Mouse (Mus musculus): Measurements from ENCODE around the gene Trpm4.

The Trpm4 gene

DNA sequence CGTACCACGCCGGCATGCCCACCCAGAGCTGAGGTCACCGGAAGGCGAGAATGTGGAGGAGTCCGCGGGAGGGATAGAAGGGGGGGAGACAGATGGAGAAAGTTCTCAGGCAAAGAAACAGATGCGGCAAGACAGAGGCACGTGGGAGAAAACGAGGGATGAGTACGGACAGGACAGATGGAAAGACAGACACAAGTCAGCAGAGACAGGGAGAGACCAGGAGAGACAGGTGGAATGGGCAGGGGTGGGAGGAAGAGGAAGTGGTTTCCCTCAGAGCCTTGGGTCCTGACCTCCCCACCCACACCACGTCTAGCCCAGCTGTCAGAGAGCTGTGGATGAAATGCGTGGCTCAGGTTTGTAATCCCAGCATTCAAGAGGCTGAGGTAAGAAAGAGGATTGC is 13.3 kb upstream of the Trpm4 start:
- no peak for DNase-seq

DNA sequence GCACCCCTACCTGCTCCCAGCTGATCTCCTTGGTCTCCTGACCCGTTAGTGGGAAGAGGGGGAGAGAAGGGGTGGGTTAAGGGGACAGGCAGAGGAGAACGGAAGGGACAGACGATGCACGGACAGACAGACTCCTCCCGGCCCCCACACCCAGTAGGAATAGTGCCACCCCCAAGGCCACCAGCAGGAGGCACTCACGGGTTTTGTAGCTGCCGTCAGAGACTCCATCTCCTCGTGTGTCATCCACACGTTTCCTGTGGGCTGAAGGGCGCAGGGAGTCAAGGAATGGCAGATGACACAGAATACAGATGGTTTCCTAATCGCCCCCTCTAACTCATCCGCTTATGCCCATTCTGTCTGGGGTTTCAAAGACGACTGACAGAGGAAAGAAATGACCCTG is 10.0 kb upstream of the Trpm4 start:
- DNase-seq = peak; percentile 33

DNA sequence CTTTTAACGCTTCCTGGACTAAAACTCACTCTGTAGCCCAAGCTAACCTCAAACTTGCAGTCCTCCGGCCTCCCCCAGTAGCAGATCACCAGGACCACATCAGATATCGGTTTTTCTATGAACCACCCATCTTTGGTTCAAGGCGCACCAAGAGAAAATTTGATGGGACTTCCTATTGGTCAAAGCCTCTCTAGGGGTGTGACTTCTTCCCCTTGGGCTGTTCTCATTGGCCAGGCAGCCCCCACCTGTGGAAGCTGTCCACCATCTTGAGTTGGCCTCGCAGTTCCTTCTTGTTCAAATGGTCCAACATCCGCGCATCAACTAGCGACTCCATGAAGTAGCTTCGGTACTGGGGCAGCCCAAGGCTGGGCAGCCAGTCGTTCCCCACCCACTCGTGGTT is 8.5 kb upstream of the Trpm4 start:
- peak; percentile 35 for DNase-seq

DNA sequence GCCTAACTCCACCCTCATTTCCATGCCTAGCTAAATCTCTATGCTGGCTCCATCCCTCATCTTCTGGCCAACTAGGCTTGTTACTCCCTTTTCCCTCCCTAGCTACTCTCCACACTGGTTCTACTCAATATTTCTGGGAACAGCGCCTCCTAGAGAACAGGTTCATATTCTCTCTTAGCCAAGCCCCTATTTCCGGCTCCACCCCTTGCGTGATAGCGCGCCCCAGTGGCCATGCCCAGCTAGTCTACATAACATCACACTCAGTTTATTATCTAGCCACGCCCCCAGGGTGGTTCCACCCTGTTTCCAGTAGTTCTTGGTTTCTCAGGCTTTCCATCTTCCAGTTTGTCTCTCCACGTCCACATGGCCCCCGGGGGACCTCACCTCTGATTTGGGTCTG is 7.7 kb upstream of the Trpm4 start:
- DNase-seq = peak; percentile 69

DNA sequence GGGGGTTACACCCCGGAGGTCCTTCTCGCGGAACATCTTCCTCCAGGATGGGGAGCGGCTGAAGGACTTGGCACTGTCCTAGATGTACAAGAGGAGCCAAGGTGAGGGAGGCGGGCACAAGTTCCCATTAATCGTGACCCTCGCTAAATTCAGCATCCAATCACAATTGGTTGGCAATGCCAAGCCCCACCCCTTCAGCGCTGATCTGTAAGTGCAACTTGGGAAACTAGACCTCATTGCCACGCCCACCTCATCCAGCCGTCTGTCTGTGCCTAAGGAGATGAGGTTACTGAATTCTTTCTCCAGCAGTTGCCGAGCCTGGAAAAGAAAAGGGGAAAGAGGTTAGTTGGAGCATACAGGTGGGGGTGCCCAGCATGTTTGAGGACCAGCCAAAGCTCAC is 7.1 kb upstream of the Trpm4 start:
- DNase-seq = peak; percentile 59

DNA sequence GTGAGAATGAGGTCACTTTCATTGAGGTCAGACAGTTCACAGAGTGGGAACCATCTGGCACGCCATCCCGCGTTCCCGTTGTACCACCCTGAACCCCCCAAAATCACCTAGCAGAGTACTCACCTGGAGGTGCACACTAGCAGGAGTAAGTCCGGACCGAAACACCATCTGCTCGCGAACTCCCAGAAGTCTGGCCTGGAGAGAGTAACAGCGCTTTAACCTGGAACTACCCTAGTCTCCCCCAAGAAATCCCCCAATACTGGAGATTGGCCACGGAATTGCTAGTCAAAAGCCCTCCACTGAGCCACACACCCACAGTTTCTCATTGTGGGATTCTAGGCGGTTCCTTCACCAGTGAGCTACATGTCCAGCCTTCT is 6.5 kb upstream of the Trpm4 start:
- no peak for DNase-seq

DNA sequence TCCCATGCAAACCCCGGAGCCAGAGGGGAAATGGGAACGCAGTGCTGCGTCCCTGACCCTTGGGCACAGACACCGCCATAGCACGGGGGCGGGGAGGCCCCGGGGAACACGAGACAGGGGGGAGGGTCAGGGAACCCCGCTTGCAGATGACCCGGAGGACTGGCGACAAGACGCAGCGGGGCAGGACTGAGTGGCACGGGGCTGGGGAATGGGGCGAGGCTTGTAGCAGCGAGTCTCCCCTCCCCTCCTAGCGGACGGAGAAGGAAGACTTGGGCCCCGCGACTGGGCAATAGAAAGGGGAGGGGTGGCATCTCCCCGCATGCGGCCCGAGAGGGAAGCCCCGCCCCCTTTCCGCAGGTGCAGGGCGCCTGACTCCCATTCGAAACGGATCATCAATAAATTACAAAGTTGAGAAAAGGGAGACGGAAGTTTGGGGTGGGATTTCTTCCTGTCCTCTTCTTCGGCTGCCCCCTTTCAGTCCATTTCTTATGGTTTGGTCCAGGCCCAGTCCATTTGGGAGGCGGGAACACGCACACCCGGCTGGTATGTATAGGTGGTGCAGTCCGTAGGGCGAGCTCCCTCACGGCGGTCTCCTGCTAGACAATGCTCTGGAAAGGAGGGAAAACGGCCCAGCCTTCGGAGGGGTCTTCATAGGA is 6.0 kb upstream of the Trpm4 start:
- DNase-seq = peak; percentile 78

DNA sequence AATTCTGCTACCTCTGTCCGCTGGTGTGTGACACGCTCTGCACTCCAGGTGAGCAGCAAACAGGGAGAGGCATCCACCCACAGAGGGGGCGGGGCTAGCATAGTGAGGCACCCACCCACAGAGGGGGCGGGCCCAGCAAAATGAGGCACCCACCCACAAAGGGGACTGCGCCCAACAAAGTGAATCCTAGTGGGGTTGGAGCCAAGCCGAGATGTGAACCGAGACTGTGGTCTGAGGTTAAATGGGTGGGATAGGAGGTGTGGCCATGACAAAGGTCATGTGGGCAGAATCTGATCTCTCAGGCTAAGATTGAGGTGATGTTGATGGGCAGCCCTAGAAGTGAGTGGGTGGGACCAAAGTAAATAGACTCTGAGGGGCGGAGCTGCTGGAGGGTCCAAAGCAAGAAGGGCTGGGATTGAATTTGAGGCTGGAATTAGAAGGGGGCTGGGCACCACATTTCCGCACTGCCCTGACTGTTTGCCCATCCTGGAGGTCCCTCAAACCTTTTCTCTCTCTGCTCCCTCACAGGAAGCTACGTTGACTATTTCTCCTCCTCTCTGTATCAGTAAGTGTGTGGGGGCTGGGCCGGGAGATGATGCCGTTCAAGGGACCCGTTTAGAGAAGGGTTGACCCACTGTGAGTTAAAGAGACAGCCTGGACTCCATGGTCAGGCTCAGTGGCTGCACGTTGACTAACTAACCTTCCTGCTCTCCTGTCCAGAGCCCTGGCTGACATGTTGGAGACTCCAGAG is 4.8 kb upstream of the Trpm4 start:
- DNase-seq = no peak

DNA sequence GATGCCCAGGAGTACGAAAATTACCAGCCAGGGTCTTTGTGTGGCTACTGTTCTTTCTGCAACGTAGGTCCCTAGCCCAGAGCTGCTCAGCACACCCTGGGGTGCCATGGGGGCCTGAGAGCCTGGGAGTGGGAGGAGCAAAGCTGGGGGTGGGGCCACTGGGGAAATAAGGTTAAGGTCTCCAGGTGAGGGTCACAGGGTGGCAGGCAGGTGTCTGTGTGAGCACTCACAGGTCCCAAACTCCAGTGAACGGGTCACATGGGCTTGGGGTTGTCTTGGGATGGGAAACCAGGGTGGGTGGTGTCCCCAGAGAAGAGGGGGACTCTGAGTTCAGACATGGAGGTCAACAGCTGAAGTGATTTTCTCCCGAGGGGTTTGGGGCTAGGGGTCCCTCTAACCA is 3.9 kb upstream of the Trpm4 start:
- no peak for DNase-seq

DNA sequence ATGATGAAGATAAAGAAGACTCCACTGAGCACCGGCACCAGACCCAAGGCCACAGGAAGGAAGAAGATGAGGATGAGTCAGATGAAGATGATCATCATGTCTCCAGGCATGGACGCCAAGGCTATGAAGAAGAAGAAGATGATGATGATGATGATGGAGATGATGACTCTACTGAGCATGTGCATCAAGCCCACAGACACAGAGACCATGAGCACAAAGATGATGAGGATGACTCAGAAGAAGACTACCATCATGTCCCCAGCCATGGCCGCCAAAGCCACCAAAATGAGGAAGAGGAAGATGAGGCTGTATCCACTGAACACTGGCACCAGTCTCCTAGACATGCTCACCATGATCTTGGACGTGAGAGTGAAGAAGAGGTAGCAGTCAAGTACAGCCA is 2.7 kb upstream of the Trpm4 start:
- DNase-seq = no peak

DNA sequence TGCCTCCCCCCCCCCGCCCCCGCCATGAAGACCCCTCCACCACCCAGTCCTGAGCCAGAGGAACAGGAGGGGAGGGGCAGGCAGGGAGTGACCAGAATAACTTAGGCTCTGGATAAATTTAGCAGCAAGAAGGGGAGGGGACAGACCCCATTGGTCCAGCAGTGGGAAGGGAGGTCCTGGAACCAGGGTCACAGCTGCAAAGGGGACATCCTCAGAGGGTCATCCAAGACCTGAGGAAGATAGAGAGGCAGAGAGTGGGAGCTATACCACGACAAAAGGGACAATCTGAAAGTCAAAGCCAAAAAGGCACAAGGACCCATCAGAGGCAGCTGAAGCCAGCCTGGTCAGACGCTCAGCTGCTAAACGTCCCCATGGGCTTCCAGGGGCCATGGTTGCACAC is 1.5 kb upstream of the Trpm4 start, which contains the start of gene Hrc:
Gene Hrc, plus strand, starts transcription at position 235 of the 400 bp plus-strand sequence.
- no peak for DNase-seq

DNA sequence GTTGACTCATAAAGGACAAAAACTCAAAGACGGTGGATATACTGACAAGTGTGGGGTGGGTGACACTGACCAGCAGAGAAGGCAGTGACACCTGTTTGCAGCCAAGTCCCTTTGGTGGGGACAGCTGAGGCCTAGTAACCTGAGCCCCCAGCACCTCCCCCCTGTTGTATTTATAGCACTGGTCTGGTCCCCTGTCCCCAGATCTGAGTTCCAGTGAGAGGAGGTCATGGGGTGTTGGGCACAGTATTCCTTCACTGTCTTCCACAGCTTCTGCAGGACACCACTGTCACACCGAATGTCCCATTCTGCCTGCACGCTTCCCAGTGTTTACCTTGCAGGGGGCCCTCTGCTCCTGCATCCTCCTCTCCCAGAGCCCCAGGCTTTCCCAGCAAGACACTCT is 1.0 kb upstream of the Trpm4 start:
- DNase-seq = no peak

DNA sequence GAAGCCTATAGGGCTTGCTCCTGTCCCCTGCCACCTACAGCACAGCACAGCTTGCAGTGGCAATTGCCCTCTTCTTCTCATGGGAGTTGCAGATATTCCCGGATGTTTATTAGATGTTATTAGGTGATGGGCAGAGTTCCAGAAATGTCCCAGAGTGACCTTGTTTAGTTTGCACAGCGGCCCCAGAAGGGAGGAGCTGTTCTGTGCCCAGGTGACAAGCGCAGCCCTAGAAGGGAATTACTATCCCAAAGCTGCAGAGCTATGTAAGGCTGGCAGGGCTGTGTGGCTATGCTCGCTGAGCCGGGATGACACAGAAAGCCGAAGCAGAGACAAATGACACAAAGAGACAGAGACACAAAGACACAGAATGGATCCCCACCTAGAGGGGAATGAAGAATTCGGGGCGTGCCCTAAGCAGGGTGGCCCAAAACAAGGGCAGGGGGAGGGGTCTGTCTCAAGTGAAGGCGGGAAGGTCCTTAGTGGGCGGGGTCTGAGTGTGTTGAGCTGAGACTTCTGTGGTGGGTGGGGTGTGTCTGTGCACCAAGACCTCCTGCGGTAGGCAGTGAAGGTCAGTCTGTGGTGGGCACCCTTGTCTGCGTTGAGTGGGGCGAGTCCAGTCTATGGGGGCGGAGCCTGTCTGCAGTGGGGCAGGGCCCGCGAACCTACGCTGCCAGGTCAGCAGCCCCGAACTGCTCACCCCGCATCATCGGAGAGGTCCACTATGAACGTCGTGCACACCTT is 725 bp downstream of the Trpm4 start:
- DNase-seq = peak; percentile 60

DNA sequence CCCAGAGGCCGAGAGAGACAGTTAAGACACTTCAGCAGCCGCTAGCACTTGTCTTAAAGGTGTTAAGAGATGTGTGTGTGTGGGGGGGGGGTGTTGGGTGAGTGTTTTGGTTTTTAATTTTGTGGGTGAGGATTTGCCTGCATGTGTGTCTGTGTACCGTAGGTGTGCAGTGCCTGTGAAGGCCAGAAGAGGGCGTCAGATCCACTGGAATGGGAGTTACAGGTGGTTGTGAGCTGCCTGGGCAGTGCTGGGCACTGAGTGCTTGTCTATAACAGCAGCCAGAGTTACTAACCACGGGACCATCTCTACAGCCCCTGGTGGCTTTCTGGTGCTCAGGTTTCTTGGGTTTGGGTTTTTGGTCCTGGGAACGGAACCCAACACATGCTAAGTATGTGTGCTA is 2.1 kb downstream of the Trpm4 start:
- DNase-seq = no peak

DNA sequence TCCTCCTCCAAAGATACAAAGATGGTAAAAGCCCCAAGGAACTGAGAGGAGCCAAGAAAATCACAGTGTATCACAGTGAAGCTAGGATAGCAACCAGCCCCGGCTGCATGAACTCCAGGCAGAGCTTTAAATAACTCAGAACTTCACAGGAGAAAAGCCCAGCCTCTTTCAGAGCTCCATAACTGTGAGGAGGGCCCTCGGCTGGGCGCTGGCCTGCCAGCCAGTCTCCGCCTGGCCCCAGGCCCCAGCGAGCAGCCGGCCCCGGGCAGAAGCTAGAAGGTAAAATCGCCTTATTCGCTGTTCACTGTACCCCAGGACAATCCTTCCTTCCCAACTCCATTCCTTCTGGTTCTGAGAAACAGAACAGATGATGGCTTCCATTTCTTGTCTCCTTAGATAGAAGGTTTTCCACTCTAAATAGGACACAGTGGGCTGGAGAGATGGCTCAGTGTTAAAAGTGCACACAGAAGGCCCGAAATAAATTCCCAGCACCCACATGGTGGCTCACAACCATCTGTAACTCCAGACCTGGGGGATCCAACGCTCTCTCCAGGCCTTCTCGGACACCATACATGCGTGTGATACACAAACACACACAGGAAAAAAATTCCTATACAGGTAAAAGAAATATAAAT is 4.6 kb downstream of the Trpm4 start:
- no peak for DNase-seq

DNA sequence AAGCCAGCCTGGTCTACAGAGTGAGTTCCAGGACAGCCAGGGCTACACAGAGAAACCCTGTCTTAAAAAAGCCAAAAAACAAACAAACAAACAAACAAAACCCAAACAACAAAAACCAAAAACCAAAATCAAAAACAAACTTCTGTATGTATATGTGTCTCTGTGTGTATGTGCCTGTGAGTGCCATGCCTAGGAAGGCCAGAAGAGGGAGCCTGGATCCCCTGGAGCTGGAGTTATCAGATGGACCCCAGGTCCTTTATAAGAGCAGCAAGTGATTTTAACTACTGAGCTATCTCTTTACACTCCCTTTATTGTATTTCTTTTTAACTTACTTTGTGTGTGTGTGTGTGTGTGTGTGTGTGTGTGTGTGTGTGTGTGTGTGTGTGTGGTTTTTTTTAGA is 7.8 kb downstream of the Trpm4 start:
- no peak for DNase-seq

DNA sequence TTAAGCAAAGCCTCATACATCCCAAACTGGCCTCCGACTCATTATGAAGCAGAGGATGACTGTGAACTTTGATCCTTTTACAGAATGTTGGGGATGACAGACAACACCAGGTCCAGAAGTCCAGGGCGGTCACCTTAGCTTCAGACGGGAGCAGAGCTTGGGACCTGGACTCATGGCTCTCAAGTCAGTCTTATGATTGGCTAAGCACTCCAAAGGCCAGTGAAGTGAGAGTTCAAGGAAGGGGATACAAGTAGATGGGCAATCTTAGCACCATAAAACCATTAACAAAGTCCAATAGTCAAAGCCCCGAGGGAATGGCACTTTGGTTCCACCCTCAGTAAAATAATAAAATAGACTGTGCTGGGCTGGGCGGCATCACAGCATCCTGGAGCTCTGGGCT is 10.5 kb downstream of the Trpm4 start:
- DNase-seq = no peak

DNA sequence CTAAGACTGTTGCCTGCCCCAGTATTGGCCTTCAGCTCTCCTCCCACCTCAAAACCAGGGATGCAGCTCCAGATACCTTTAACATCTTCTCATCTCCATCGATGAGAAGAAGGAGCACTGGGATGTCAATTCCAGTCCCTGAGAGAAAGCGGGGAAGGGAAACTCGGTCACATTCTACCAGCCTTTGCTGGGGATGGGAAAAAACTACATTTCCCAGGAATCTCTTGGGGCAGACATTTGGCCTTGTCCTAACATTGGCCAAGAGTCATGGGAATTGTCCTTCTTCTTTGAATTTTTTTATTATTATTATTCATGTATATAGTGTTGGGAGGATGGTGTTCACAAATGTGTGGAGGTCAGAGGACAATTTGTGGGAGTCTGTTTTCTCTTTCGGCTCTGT is 11.3 kb downstream of the Trpm4 start:
- DNase-seq = no peak

DNA sequence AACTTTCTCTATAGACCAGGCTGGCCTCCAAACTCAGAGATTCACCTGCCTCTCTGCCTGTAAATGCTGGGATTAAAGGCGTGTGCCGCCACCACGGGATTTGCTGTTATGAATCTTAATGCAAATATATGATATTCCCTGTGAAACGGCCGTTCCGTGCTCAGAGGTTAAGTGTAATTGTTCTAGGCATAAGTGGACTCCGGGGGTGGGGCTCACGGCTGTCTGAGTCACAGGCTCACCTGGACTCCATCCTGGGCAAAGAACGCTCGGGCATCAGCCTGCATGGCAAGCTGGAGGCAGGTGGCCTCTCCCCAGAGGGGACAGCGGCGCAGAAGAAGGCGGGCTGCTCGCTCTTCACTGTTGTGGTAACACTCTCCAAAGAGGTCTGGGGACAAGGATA is 17.0 kb downstream of the Trpm4 start:
- DNase-seq = no peak

DNA sequence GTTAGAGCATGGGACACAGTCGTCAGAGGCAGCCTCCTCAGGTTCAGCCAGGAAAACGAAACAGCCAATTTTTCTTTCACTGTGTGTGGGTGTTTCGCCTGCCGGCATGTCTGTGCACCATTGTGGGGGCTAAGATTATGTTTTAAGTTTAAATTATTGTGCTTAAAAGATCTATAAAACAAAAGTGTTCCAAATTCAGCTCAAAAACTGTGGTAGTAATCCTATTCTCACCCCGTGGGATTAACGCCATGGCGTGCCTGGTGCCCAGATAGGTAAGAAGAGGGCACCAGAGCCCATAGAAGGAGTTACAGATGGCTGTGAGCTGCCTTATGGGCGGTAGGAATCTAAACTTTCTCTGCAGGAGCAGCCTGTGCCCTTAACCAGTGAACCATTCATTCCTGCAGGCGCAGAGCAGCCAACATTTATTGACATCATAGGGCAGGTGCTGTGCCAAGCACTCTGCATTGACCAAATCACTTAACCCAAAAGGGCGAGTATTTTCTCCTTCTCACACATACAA is 18.3 kb downstream of the Trpm4 start:
- DNase-seq = no peak

DNA sequence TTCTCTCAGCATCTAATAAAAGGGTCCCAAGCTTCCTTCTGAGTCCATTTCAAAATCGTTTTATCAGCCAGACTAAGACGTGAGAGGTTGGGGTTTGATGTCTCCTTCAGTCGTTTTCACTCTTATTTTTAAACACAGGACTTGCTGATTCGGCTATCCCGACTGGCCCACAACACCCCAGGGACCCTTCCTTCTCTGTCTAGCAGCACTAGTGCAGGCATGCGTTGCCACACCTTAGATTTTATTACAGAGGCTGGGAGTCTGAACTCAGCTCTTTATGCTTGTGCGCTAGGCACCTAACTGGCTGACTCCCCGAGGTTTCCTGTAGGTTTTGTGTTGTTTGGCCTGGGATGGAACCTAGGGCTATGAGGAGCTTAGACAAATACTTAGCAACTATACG is 20.1 kb downstream of the Trpm4 start:
- no peak for DNase-seq

DNA sequence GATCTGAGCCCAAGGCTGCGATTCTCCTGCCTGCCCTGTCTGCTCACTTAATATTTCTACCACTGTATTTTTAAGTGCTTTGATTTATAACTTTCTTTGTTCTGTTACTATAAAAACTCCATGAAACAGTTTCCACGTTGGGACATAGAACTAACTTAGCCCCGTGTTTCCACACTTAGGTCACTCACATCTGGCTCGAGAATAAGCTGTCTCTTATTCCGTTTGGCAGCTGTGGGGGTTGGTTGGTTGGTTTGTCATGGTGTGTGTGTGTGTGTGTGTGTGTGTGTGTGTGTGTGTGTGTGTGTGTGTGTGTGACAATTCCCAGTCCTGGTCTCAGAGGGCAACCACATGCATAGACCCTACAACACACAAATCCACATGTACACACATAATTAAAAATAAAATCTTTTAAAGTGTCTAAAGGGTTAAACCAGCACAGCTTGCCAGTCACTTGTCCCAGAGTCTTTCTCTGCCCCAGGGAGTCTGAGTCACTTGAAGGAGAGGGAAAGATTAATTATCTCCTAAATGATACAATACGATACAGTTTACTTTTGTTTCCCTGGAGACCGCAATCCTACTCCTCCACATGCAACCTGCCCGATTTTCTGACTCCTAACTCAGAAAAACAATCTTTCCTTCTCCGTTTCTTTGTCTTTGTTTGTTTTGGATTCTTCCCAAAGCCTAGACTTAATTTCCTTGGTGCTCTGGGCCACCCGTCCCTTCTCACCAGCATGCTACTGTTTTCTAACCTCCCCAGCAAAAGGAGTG is 20.7 kb downstream of the Trpm4 start:
- no peak for DNase-seq

DNA sequence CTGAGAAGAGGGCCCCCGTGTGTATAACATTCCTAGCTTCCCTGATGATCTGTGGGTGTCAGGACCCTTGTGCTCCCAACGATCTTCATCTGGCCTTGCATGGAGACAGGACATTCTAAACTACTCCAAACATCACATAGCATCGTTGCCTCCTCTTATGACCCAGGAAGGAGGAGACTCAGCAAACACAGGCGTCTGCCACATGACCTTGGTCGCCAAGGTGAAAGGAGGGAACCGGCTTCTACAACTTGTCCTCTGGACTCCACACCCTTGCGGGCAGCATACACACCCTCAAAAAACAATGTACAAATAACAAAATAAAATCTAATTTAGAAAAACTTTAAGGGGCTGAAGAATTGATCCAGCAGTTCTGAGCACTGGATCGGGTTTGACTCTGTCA is 21.6 kb downstream of the Trpm4 start:
- DNase-seq = no peak
